Mouse (Mus musculus) G1E-ER4 (cell line): ENCODE results near the gene Scube2. TPM values are rescaled to one million over a fixed set of nuclear protein-coding genes. Genes with fewer than 3 reads are reported as not detected.

Experiments
- GATA1 ChIP-seq: IDR thresholded peaks from one replicate; pipeline ENCODE4 v1.8.0; 2012; ENCODE audit warnings: low read length, inconsistent platforms
- polyA plus RNA-seq: library from polyadenylated mRNA; stranded (reverse); fragments of >175 nt; gene quantifications from 2 replicates; pipeline ENCODE4 v1.2.3, GENCODE M21; 2012

Gene Scube2
- 0.05 and 0.08 TPM in 2 replicates for polyA plus RNA-seq

- TF ChIP-seq GATA1, result no peak
Observed at GRCm38 (mm10) chr7:109865370-109866229, at the start of gene Scube2. Scube2 (minus strand) TSS chr7:109865679.

- TF ChIP-seq GATA1, result no peak
Observed at GRCm38 (mm10) chr7:109906165-109906564, 40.7 kb upstream of the Scube2 start.

DNA sequence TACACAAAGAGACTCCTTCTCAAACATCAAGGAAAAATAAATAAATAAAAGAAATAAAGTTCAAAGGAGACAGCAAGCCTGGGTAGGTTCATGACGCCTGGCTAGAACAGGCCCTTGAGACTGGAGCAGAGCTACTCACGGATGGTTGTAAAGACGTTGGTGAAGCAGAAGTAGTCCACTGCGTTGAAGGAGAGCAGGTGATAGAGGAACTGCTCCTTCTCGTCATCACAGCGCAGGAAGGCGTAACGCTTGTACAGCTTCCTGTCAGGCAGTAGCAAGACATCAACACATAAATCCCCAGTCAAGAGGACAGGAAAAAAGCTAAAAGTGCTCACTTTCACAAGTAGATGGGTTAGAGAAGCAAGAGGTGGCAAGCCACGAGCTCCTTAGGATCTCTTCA lies 35.4 kb upstream of the Scube2 start:
- TF ChIP-seq GATA1, result no peak

DNA sequence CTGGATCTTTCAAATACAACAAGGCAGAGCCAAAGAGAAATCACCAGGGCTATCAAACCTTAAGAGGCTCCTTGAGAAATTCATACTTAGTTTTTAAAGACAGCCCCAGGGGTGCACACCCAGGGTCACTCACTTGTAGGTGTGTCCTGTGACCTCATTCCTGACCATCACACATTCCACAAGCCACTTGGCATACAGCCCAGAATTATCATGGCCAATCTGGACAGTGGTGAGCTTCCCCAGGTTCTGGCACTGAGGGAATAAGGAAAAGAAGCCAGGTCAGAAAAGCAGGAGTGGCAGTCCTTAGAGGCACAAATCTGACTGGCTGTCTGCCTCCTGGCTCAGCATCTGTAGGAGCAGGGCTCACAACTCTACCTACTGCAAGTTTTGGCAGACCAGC lies 33.4 kb upstream of the Scube2 start:
- no peak for TF ChIP-seq GATA1

- no peak for TF ChIP-seq GATA1
Observed at GRCm38 (mm10) chr7:109892530-109892929, 27.1 kb upstream of the Scube2 start.

GRCm38 (mm10) chr7:109891786-109892185 lies 26.3 kb upstream of the Scube2 start:
- no peak for TF ChIP-seq GATA1

- TF ChIP-seq GATA1, result no peak
Observed at GRCm38 (mm10) chr7:109890256-109890655, 24.8 kb upstream of the Scube2 start.

GRCm38 (mm10) chr7:109889300-109889699 lies 23.8 kb upstream of the Scube2 start:
- no peak for TF ChIP-seq GATA1

DNA sequence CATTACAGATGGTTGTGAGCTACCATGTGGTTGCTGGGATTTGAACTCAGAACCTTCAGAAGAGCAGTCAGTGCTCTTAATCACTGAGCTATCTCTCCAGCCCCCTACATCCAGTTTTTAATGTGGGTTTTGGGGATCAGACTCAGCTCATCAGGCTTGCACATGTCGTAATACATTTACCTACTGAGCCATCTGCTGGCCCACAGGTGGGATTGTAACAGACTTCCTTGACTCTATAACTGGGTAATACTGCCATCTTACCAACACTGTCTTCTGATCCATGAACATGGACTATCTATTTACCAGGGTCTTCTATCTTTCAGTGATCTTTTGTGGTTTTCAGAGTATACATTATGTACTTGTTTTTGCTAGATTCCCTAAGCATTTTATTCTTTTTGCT lies 20.8 kb upstream of the Scube2 start:
- TF ChIP-seq GATA1, result no peak

- no peak for TF ChIP-seq GATA1
Observed at GRCm38 (mm10) chr7:109882574-109882973, 17.1 kb upstream of the Scube2 start.

DNA sequence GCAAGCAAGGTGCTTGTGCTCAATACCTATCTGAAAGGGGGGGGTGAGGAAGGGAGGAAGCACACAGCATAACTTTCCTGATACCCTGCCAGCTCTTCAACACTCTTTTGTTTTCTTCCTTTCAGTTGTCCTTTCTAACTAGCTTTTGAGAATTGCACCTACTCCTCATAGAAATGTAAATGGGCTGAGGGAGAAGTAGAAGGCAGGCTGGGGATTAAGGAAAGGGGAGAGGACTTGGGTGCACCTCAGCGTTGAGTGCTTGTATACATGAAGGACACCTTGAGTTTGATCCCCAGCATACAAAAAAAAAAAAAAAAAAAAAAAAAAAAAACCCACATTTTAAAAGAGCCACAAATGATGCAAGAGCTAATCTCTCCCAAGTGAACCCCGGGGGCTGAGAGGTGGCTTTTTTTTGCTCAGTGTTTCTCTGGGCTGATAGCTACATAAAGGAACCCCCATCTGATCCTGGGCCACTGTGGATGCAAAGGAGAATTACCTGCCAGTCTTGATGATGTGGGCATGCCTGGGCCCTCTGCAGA lies 16.2 kb upstream of the Scube2 start:
- TF ChIP-seq GATA1, result no peak

- TF ChIP-seq GATA1, result no peak
Observed at GRCm38 (mm10) chr7:109879158-109879557, 13.7 kb upstream of the Scube2 start.

DNA sequence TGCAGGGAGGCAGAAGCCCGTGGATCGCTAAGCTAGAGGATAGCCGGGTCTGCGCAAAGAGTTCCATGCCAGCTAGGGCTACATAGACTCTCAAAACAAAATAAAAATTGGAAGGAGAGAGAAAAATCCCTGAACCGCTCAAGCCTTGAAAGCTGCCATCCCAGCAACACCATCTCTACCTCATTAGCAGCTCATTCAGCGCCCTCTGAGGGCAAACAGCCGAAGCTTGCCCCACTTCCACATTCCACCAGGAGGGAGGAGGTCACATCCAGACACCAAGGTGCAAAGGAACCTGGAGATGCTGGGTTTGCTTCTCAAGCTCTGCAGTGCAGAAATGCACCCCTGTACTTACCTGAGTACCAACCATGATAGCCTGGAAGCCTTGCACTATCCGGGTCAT lies 10.6 kb upstream of the Scube2 start:
- TF ChIP-seq GATA1, result no peak

DNA sequence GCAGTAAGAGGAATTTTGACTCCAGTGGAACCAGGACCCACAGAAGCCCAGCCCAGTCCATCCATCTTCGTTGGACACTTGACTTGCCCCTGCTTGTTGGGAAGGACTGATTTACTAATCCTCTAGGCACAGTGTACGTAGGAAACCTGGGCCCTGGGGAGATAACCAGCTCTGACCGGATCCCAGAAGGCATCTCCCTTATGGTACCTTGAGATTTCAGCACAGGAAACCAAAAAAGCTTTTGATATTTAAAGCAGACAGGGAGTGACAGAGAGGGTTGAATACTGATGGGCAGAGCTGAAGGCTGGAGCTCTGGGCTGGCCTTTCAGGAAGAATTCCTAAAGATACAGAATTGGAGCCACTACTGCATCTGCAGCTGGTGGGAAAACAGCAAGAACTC lies 10.1 kb upstream of the Scube2 start:
- no peak for TF ChIP-seq GATA1

DNA sequence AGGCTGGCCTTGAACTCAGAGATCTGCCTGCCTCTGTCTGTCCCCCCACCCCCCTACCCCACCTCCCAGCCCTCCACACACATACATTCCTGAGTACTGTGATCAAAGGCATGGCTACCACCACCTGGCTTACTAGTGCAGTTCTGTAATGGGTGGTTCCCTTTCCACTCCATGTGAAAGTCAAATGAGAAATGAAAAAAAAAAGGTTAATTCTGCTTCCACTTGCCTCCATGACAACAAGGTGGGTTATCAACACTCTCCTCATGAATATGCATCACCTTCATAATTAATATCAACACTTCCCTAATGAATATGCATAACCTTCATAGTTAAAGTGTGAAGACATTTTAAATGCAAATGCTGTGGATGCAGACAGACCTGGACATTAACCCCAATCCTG lies 9.6 kb upstream of the Scube2 start:
- no peak for TF ChIP-seq GATA1

GRCm38 (mm10) chr7:109873170-109873569 lies 7.7 kb upstream of the Scube2 start:
- no peak for TF ChIP-seq GATA1

GRCm38 (mm10) chr7:109871232-109871631 lies 5.8 kb upstream of the Scube2 start:
- no peak for TF ChIP-seq GATA1
